Comparison of ENCODE assay signal across 9 mouse cellular contexts in the genomic region with DNA sequence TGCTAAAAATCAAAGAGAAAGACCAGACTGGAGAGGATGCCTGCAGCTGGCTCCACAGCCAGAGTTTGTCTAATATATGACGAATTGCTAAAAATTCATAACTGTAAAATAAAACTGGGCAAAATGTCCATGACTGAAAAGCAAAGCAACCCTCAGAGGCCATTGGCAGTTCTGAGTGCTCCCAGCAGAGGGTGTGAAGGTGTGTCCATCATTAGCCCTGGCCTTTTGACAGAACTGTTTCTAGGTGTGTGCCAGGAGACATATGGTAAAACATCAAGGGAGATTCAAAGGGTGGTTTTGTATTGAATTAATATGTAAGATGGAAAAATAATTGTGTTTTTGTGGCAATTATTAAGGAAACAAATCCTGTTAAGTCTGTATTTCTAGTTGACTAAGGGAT. TPM values are rescaled to one million over a fixed set of nuclear protein-coding genes. Genes with fewer than 3 reads are reported as not detected.
DNase-seq lines count a peak whose midpoint lies in the region; ATAC-seq and TF ChIP-seq lines count a peak whose summit lies in the region.
"Had no signal": no experiment of that assay in that cellular context is flagged by ENCODE, and none has a peak within 500 bp of the region (broad histone marks: within the 10 kb centered on the region; RNA-seq: fewer than 3 reads in every experiment).

No protein-coding gene starts in this region.

- H3K4me1 ChIP-seq in kidney, adult 2 months (ENCODE audit: control insufficient read depth, insufficient read depth, low read length), result no peaks in the 10 kb centered on the region
- no peaks in the 10 kb centered on the region for H3K4me1 ChIP-seq in ES-Bruce4 (ENCODE audit: control insufficient read depth, insufficient read depth, low read length)
- no peaks in the 10 kb centered on the region for H3K4me1 ChIP-seq in forebrain, embryonic 13.5 days

- no peak for ATAC-seq in forebrain, embryonic 13.5 days

- H3K27me3 ChIP-seq in kidney, adult 2 months (replicated peaks; ENCODE audit: control insufficient read depth, insufficient read depth, low read length), result no peaks in the 10 kb centered on the region
- no peaks in the 10 kb centered on the region for H3K27me3 ChIP-seq in ES-Bruce4 (ENCODE audit: control insufficient read depth, insufficient read depth, low read length, poor library complexity, severe bottlenecking)
- H3K27me3 ChIP-seq in forebrain, embryonic 13.5 days, result no peaks in the 10 kb centered on the region

- no peak overlapping the region for H3K4me3 ChIP-seq in kidney, adult 2 months (ENCODE audit: insufficient read depth, low read depth, low read length)
- no peak overlapping the region for H3K4me3 ChIP-seq in ES-Bruce4 (ENCODE audit: low read depth, low read length)
- H3K4me3 ChIP-seq in forebrain, embryonic 13.5 days, result no peak overlapping the region
- H3K4me3 ChIP-seq: erythroblast, embryonic 14.5 days had no signal

- TF ChIP-seq CTCF in kidney, adult 2 months (conservative IDR thresholded peaks at IDR 0.05; ENCODE audit: insufficient read depth, insufficient read length, low read depth, low read length), result peak; percentile 56
- TF ChIP-seq CTCF in ES-Bruce4 (IDR thresholded peaks at IDR 0.05; ENCODE audit: low read depth, low read length), result peak; percentile 47
- TF ChIP-seq CTCF in brain, embryonic 14.5 days (IDR thresholded peaks at IDR 0.05; ENCODE audit: borderline replicate concordance, extremely low read depth, insufficient read depth, insufficient read length), result peak; percentile 46; the same call in 1 of the 2 replicates

- TF ChIP-seq POLR2A in kidney, adult 2 months (IDR thresholded peaks at IDR 0.05; ENCODE audit: low read depth, low read length), result no peak
- TF ChIP-seq POLR2A in ES-Bruce4 (IDR thresholded peaks at IDR 0.05; ENCODE audit: insufficient read depth, low read length), result no peak
- no peak for TF ChIP-seq POLR2A in brain, embryonic 14.5 days (IDR thresholded peaks at IDR 0.05; ENCODE audit: borderline replicate concordance, extremely low read depth, insufficient read depth, insufficient read length, poor library complexity, severe bottlenecking)

- H3K9ac ChIP-seq in ES-Bruce4 (ENCODE audit: low read depth, poor library complexity, severe bottlenecking), result no peak overlapping the region
- no peak overlapping the region for H3K9ac ChIP-seq in forebrain, embryonic 13.5 days

- no peak overlapping the region for H3K4me2 ChIP-seq in forebrain, embryonic 13.5 days

- WGBS in kidney, adult 2 months, result 86% methylated on average over 1 of the region's 1 CpGs
- WGBS in forebrain, embryonic 13.5 days, result 90% methylated on average over 1 of the region's 1 CpGs

- no peak overlapping the region for H3K27ac ChIP-seq in kidney, adult 2 months (ENCODE audit: insufficient read depth, low read depth, low read length)
- no peak overlapping the region for H3K27ac ChIP-seq in ES-Bruce4 (ENCODE audit: insufficient read depth, low read length)
- H3K27ac ChIP-seq in forebrain, embryonic 13.5 days, result no peak overlapping the region

- peak; percentile 43 for DNase-seq in kidney, adult 2 months
- no peak for DNase-seq in kidney, adult 11 months
- no peak for DNase-seq in brain, embryonic 14.5 days (ENCODE audit: low read depth)
- peak; percentile 62 for DNase-seq in heart, postnatal 4 days
- peak; percentile 25 for DNase-seq in retina, postnatal 7 days (ENCODE audit: low read depth, low spot score)
- no peak for DNase-seq in left cerebral cortex, adult 18-20 months (ENCODE audit: low spot score in 2 of 2)

- no peaks in the 10 kb centered on the region for H3K9me3 ChIP-seq in ES-Bruce4 (replicated peaks; ENCODE audit: control insufficient read depth, insufficient read depth, low read length, poor library complexity, severe bottlenecking)
- H3K9me3 ChIP-seq in forebrain, embryonic 13.5 days (replicated peaks), result no peaks in the 10 kb centered on the region

- H3K36me3 ChIP-seq in kidney, adult 2 months (ENCODE audit: control insufficient read depth, insufficient read depth, low read length), result no peaks in the 10 kb centered on the region
- no peaks in the 10 kb centered on the region for H3K36me3 ChIP-seq in ES-Bruce4 (ENCODE audit: control insufficient read depth, insufficient read depth, low read length, poor library complexity, severe bottlenecking)
- H3K36me3 ChIP-seq in forebrain, embryonic 13.5 days (ENCODE audit: poor library complexity, severe bottlenecking), result no peaks in the 10 kb centered on the region

- TF ChIP-seq EP300 in ES-Bruce4 (IDR thresholded peaks at IDR 0.05; ENCODE audit: insufficient read depth, low read depth, low read length), result no peak

RNA-seq across cellular contexts. Expression of a gene that starts 9.2 kb away (rescaled TPM):
- polyA plus RNA-seq in kidney, adult 2 months (2012; rRNA removed), result 2.4 and 2.5 TPM in 2 replicates
- polyA plus RNA-seq in ES-Bruce4 (2011; ENCODE audit: insufficient read depth, insufficient read length, low read depth, missing spikeins), result 20.8 and 22.2 TPM in 2 replicates
- polyA plus RNA-seq in brain, embryonic 14.5 days (2012; rRNA removed), result 17.1 and 22.2 TPM in 2 replicates
- total RNA-seq in heart, postnatal 4 days (2021), result 1 to 10 TPM; 9.1 to 9.8 TPM
- 10 to 100 TPM; 25.5 to 28.7 TPM for total RNA-seq in left cerebral cortex, adult 18-20 months (2021)
- polyA plus RNA-seq in forebrain, embryonic 13.5 days (2015; fragmentation: Nextera tagmentation; extraction: Ambion mirVana), result 18.9 and 20.5 TPM in 2 replicates

RNA-seq across cellular contexts. Expression of a gene that starts 45.1 kb away (rescaled TPM):
- 1.8 and 2.3 TPM in 2 replicates for polyA plus RNA-seq in kidney, adult 2 months (2012; rRNA removed)
- 1.6 TPM in 1 of 2 replicates, not detected in the other for polyA plus RNA-seq in ES-Bruce4 (2011; ENCODE audit: insufficient read depth, insufficient read length, low read depth, missing spikeins)
- 0.37 and 0.50 TPM in 2 replicates for polyA plus RNA-seq in brain, embryonic 14.5 days (2012; rRNA removed)
- under 1 TPM; 0.57 to 0.72 TPM for total RNA-seq in heart, postnatal 4 days (2021)
- total RNA-seq in left cerebral cortex, adult 18-20 months (2021), result 1 to 10 TPM; 1.0 to 1.3 TPM
- polyA plus RNA-seq in forebrain, embryonic 13.5 days (2015; fragmentation: Nextera tagmentation; extraction: Ambion mirVana), result 0.14 and 0.37 TPM in 2 replicates
- polyA plus RNA-seq: erythroblast, embryonic 14.5 days had no signal

Comparison
In these comparisons a context has a peak if more than half of its experiments do, and no peak if none do; other contexts are left out.
1. DNase-seq: peak in kidney, adult 2 months (single experiment), heart, postnatal 4 days (single experiment) and retina, postnatal 7 days (single experiment); none in kidney, adult 11 months (single experiment), brain, embryonic 14.5 days (single experiment) and left cerebral cortex, adult 18-20 months (0 of 2).
2. Peak in every context shown above with its lines, with median percentiles within 50 percentile points of each other: CTCF ChIP-seq.